Mouse (Mus musculus): Measurements from ENCODE around the gene Mcm3. TPM values are rescaled to one million over a fixed set of nuclear protein-coding genes. Genes with fewer than 3 reads are reported as not detected.

The Mcm3 gene
- polyA plus RNA-seq, 1 experiment from 2014 or later: 31.2 TPM

GRCm38 (mm10) chr1:20860775-20861174 lies 40.7 kb upstream of the Mcm3 start:
- ATAC-seq (ENCODE audit: low FRiP score, low TSS enrichment): no peak
- no peaks in the 10 kb centered on the region for H3K36me3 ChIP-seq (ENCODE audit: control insufficient read depth, insufficient read depth, low read length)
- 46% methylated on average over 3 of the region's 3 CpGs for WGBS
- no peaks in the 10 kb centered on the region for H3K9me3 ChIP-seq (ENCODE audit: control insufficient read depth, low read length)
- TF ChIP-seq EP300 (optimal IDR thresholded peaks at IDR 0.05): no peak
- no peak for TF ChIP-seq CTCF (IDR thresholded peaks at IDR 0.05; ENCODE audit: low read depth)
- no peaks in the 10 kb centered on the region for H3K27me3 ChIP-seq (ENCODE audit: control insufficient read depth, insufficient read depth, low read length)
- H3K4me1 ChIP-seq (replicated peaks; ENCODE audit: control insufficient read depth, insufficient read depth): peaks cover 3% of the 10 kb centered on the region; the same call in 1 of the 2 replicates
- H3K9ac ChIP-seq (ENCODE audit: low read length): no peak overlapping the region
- no peak for DNase-seq (ENCODE audit: low spot score)
- H3K4me2 ChIP-seq (replicated peaks; ENCODE audit: low read depth): no peak overlapping the region
- no peak overlapping the region for H3K4me3 ChIP-seq (ENCODE audit: low read depth, low read length)
- no peak overlapping the region for H3K27ac ChIP-seq (replicated peaks)

GRCm38 (mm10) chr1:20856924-20857902 lies 37.1 kb upstream of the Mcm3 start:
- Histone ChIP-seq H3K4me2 (replicated peaks; ENCODE audit: low read depth) (no peak overlapping the region), H3K27me3 (ENCODE audit: control insufficient read depth, insufficient read depth, low read length) (no peaks in the 10 kb centered on the region), H3K4me3 (ENCODE audit: low read depth, low read length) (no peak overlapping the region), H3K4me1 (replicated peaks; ENCODE audit: control insufficient read depth, insufficient read depth) (peaks cover under 1% of the 10 kb centered on the region; the same call in 1 of the 2 replicates), H3K9ac (ENCODE audit: low read length) (no peak overlapping the region), H3K9me3 (ENCODE audit: control insufficient read depth, low read length) (no peaks in the 10 kb centered on the region), H3K27ac (replicated peaks) (peak overlapping the region; percentile 63; the same call in 1 of the 2 replicates), H3K36me3 (ENCODE audit: control insufficient read depth, insufficient read depth, low read length) (no peaks in the 10 kb centered on the region)
- peak; percentile 86 for ATAC-seq (ENCODE audit: low FRiP score, low TSS enrichment)
- TF ChIP-seq CTCF (IDR thresholded peaks at IDR 0.05; ENCODE audit: low read depth): no peak
- 70% methylated on average over 7 of the region's 7 CpGs for WGBS
- no peak for DNase-seq (ENCODE audit: low spot score)

- Histone ChIP-seq H3K9ac (ENCODE audit: low read length) (no peak overlapping the region), H3K9me3 (ENCODE audit: control insufficient read depth, low read length) (no peaks in the 10 kb centered on the region), H3K4me1 (replicated peaks; ENCODE audit: control insufficient read depth, insufficient read depth) (0 out of 2 replicates have a peak, but pooled peaks cover 2% of the 10 kb centered on the region), H3K4me2 (replicated peaks; ENCODE audit: low read depth) (no peak overlapping the region), H3K4me3 (ENCODE audit: low read depth, low read length) (no peak overlapping the region), H3K27me3 (ENCODE audit: control insufficient read depth, insufficient read depth, low read length) (no peaks in the 10 kb centered on the region), H3K36me3 (ENCODE audit: control insufficient read depth, insufficient read depth, low read length) (no peaks in the 10 kb centered on the region), H3K27ac (replicated peaks) (no peak overlapping the region)
- ATAC-seq (ENCODE audit: low FRiP score, low TSS enrichment) (no peak), DNase-seq (ENCODE audit: low spot score) (no peak)
- 73% methylated on average over 3 of the region's 3 CpGs for WGBS
- TF ChIP-seq CTCF (IDR thresholded peaks at IDR 0.05; ENCODE audit: low read depth) (no peak), EP300 (optimal IDR thresholded peaks at IDR 0.05) (no peak)
These were observed 19.8 kb upstream of the Mcm3 start for GRCm38 (mm10) chr1:20839911-20840310.

GRCm38 (mm10) chr1:20836551-20837125 lies 16.5 kb upstream of the Mcm3 start:
- Histone ChIP-seq H3K36me3 (ENCODE audit: control insufficient read depth, insufficient read depth, low read length) (no peaks in the 10 kb centered on the region), H3K4me1 (replicated peaks; ENCODE audit: control insufficient read depth, insufficient read depth) (no peaks in the 10 kb centered on the region), H3K27me3 (ENCODE audit: control insufficient read depth, insufficient read depth, low read length) (no peaks in the 10 kb centered on the region), H3K9ac (ENCODE audit: low read length) (no peak overlapping the region), H3K9me3 (ENCODE audit: control insufficient read depth, low read length) (no peaks in the 10 kb centered on the region), H3K4me2 (replicated peaks; ENCODE audit: low read depth) (no peak overlapping the region), H3K27ac (replicated peaks) (no peak overlapping the region), H3K4me3 (ENCODE audit: low read depth, low read length) (no peak overlapping the region)
- no peak for ATAC-seq (ENCODE audit: low FRiP score, low TSS enrichment)
- no peak for DNase-seq (ENCODE audit: low spot score)
- TF ChIP-seq EP300 (optimal IDR thresholded peaks at IDR 0.05): no peak
- TF ChIP-seq CTCF (IDR thresholded peaks at IDR 0.05; ENCODE audit: low read depth): no peak
- WGBS: 71% methylated on average over 3 of the region's 3 CpGs

GRCm38 (mm10) chr1:20833141-20833511 lies 13.0 kb upstream of the Mcm3 start:
- no peak overlapping the region for H3K27ac ChIP-seq (replicated peaks)
- no peak overlapping the region for H3K9ac ChIP-seq (ENCODE audit: low read length)
- H3K27me3 ChIP-seq (ENCODE audit: control insufficient read depth, insufficient read depth, low read length): no peaks in the 10 kb centered on the region
- TF ChIP-seq CTCF (IDR thresholded peaks at IDR 0.05; ENCODE audit: low read depth) (no peak), EP300 (optimal IDR thresholded peaks at IDR 0.05) (no peak)
- no peaks in the 10 kb centered on the region for H3K36me3 ChIP-seq (ENCODE audit: control insufficient read depth, insufficient read depth, low read length)
- 74% methylated on average over 3 of the region's 4 CpGs for WGBS
- no peak overlapping the region for H3K4me3 ChIP-seq (ENCODE audit: low read depth, low read length)
- ATAC-seq (ENCODE audit: low FRiP score, low TSS enrichment) (no peak), DNase-seq (ENCODE audit: low spot score) (no peak)
- H3K4me2 ChIP-seq (replicated peaks; ENCODE audit: low read depth): no peak overlapping the region
- H3K4me1 ChIP-seq (replicated peaks; ENCODE audit: control insufficient read depth, insufficient read depth): no peaks in the 10 kb centered on the region
- H3K9me3 ChIP-seq (ENCODE audit: control insufficient read depth, low read length): no peaks in the 10 kb centered on the region

Measured in stomach, postnatal 0 days (tissue).